Mouse (Mus musculus) bone marrow macrophage, adult 2 months (primary cell): ENCODE measurements around the gene Olfr54.

Experiments used
- CTCF ChIP-seq: IDR thresholded peaks from 2 replicates; pipeline ENCODE4 v1.5.1; 2012; ENCODE audit warnings: low read depth, mild to moderate bottlenecking, low read length, moderate library complexity
- POLR2A ChIP-seq: IDR thresholded peaks from 2 replicates; pipeline ENCODE4 v1.6.1; 2012; ENCODE audit warnings: mild to moderate bottlenecking, low read depth, low read length, borderline replicate concordance

- TF ChIP-seq POLR2A (no peak), CTCF (no peak)
These were observed 49.1 kb upstream of the Olfr54 start for GRCm38 (mm10) chr11:50964886-50965285.
